Mouse (Mus musculus): ENCODE measurements around the gene Dgkg. TPM values are rescaled to one million over a fixed set of nuclear protein-coding genes. Genes with fewer than 3 reads are reported as not detected.

Gene Dgkg
- total and polyA plus RNA-seq, 2 experiments from 2014 or later = 0.08 to 0.44 TPM

- H3K4me1 ChIP-seq (ENCODE audit: control insufficient read depth, insufficient read depth) = no peaks in the 10 kb centered on the region
- ATAC-seq (ENCODE audit: insufficient read depth, low read depth) (no peak), DNase-seq (ENCODE audit: low spot score) (no peak)
- no peaks in the 10 kb centered on the region for H3K36me3 ChIP-seq (replicated peaks; ENCODE audit: control insufficient read depth, insufficient read depth, low read length)
- no peak overlapping the region for H3K9ac ChIP-seq (replicated peaks; ENCODE audit: low read depth, low read length)
- no peak for TF ChIP-seq CTCF (IDR thresholded peaks at IDR 0.05; ENCODE audit: low read depth)
- TF ChIP-seq EP300 (IDR thresholded peaks at IDR 0.05; ENCODE audit: low read depth) = no peak
- no peak overlapping the region for H3K4me3 ChIP-seq (ENCODE audit: low read depth, low read length)
- H3K27me3 ChIP-seq (ENCODE audit: control insufficient read depth, insufficient read depth, low read length) = no peaks in the 10 kb centered on the region
- WGBS = 68% methylated on average over 8 of the region's 8 CpGs
- H3K27ac ChIP-seq (ENCODE audit: low read depth) = no peak overlapping the region
- no peaks in the 10 kb centered on the region for H3K9me3 ChIP-seq (replicated peaks; ENCODE audit: control insufficient read depth, low read length)
- H3K4me2 ChIP-seq (ENCODE audit: low read depth, low read length) = no peak overlapping the region
Measured at GRCm38 (mm10) chr16:22643460-22643859, 13.6 kb downstream of the Dgkg start.

GRCm38 (mm10) chr16:22642953-22643352 is 14.1 kb downstream of the Dgkg start:
- H3K4me3 ChIP-seq (ENCODE audit: low read depth, low read length) = no peak overlapping the region
- TF ChIP-seq EP300 (IDR thresholded peaks at IDR 0.05; ENCODE audit: low read depth) (no peak), CTCF (IDR thresholded peaks at IDR 0.05; ENCODE audit: low read depth) (no peak)
- no peak overlapping the region for H3K27ac ChIP-seq (ENCODE audit: low read depth)
- no peaks in the 10 kb centered on the region for H3K27me3 ChIP-seq (ENCODE audit: control insufficient read depth, insufficient read depth, low read length)
- ATAC-seq (ENCODE audit: insufficient read depth, low read depth) (no peak), DNase-seq (ENCODE audit: low spot score) (no peak)
- H3K4me2 ChIP-seq (ENCODE audit: low read depth, low read length) = no peak overlapping the region
- H3K4me1 ChIP-seq (ENCODE audit: control insufficient read depth, insufficient read depth) = no peaks in the 10 kb centered on the region
- no peak overlapping the region for H3K9ac ChIP-seq (replicated peaks; ENCODE audit: low read depth, low read length)
- WGBS = 79% methylated on average over 6 of the region's 6 CpGs
- no peaks in the 10 kb centered on the region for H3K36me3 ChIP-seq (replicated peaks; ENCODE audit: control insufficient read depth, insufficient read depth, low read length)
- no peaks in the 10 kb centered on the region for H3K9me3 ChIP-seq (replicated peaks; ENCODE audit: control insufficient read depth, low read length)

- H3K27me3 ChIP-seq (ENCODE audit: control insufficient read depth, insufficient read depth, low read length) = no peaks in the 10 kb centered on the region
- no peaks in the 10 kb centered on the region for H3K36me3 ChIP-seq (replicated peaks; ENCODE audit: control insufficient read depth, insufficient read depth, low read length)
- H3K27ac ChIP-seq (ENCODE audit: low read depth) = no peak overlapping the region
- no peaks in the 10 kb centered on the region for H3K4me1 ChIP-seq (ENCODE audit: control insufficient read depth, insufficient read depth)
- no peak overlapping the region for H3K9ac ChIP-seq (replicated peaks; ENCODE audit: low read depth, low read length)
- DNase-seq (ENCODE audit: low spot score) (no peak), ATAC-seq (ENCODE audit: insufficient read depth, low read depth) (no peak)
- H3K4me3 ChIP-seq (ENCODE audit: low read depth, low read length) = no peak overlapping the region
- TF ChIP-seq CTCF (IDR thresholded peaks at IDR 0.05; ENCODE audit: low read depth) (no peak), EP300 (IDR thresholded peaks at IDR 0.05; ENCODE audit: low read depth) (no peak)
- WGBS = 63% methylated on average over 4 of the region's 4 CpGs
- no peak overlapping the region for H3K4me2 ChIP-seq (ENCODE audit: low read depth, low read length)
- H3K9me3 ChIP-seq (replicated peaks; ENCODE audit: control insufficient read depth, low read length) = no peaks in the 10 kb centered on the region
Measured at GRCm38 (mm10) chr16:22642054-22642453, 15.0 kb downstream of the Dgkg start.

DNA sequence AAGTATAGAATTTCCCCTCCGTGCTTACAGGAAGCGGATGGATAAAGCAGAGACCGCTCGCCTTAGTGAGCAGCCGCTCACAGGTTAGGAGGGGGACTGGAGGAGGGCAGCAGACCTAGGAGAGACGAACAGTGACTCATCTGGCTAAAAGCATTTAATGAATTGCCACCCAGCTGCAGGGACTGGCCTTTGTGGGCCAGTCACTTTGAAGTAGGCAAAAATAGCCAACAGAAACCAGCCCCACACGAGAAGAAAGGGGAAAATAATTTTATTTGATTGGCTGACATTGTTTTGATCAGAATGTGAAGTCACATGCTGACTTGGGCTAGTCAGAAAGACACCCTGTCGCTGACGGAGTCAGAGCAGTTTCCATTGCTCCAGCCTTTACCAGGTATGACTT is 15.4 kb downstream of the Dgkg start:
- DNase-seq (ENCODE audit: low spot score) = no peak
- Histone ChIP-seq H3K9me3 (replicated peaks; ENCODE audit: control insufficient read depth, low read length) (no peaks in the 10 kb centered on the region), H3K27me3 (ENCODE audit: control insufficient read depth, insufficient read depth, low read length) (no peaks in the 10 kb centered on the region), H3K4me2 (ENCODE audit: low read depth, low read length) (no peak overlapping the region), H3K4me1 (ENCODE audit: control insufficient read depth, insufficient read depth) (no peaks in the 10 kb centered on the region), H3K4me3 (ENCODE audit: low read depth, low read length) (no peak overlapping the region), H3K36me3 (replicated peaks; ENCODE audit: control insufficient read depth, insufficient read depth, low read length) (no peaks in the 10 kb centered on the region), H3K27ac (ENCODE audit: low read depth) (no peak overlapping the region), H3K9ac (replicated peaks; ENCODE audit: low read depth, low read length) (no peak overlapping the region)
- 26% methylated on average over 9 of the region's 9 CpGs for WGBS
- TF ChIP-seq CTCF (IDR thresholded peaks at IDR 0.05; ENCODE audit: low read depth) (no peak), EP300 (IDR thresholded peaks at IDR 0.05; ENCODE audit: low read depth) (no peak)
- ATAC-seq (ENCODE audit: insufficient read depth, low read depth) = no peak

- 61% methylated on average over 3 of the region's 3 CpGs for WGBS
- no peak for DNase-seq (ENCODE audit: low spot score)
- H3K27ac ChIP-seq (ENCODE audit: low read depth) = no peak overlapping the region
- TF ChIP-seq EP300 (IDR thresholded peaks at IDR 0.05; ENCODE audit: low read depth) (no peak), CTCF (IDR thresholded peaks at IDR 0.05; ENCODE audit: low read depth) (no peak)
- no peaks in the 10 kb centered on the region for H3K27me3 ChIP-seq (ENCODE audit: control insufficient read depth, insufficient read depth, low read length)
- no peak overlapping the region for H3K4me2 ChIP-seq (ENCODE audit: low read depth, low read length)
- H3K4me3 ChIP-seq (ENCODE audit: low read depth, low read length) = no peak overlapping the region
- ATAC-seq (ENCODE audit: insufficient read depth, low read depth) = no peak
- no peak overlapping the region for H3K9ac ChIP-seq (replicated peaks; ENCODE audit: low read depth, low read length)
- H3K36me3 ChIP-seq (replicated peaks; ENCODE audit: control insufficient read depth, insufficient read depth, low read length) = no peaks in the 10 kb centered on the region
- no peaks in the 10 kb centered on the region for H3K4me1 ChIP-seq (ENCODE audit: control insufficient read depth, insufficient read depth)
- H3K9me3 ChIP-seq (replicated peaks; ENCODE audit: control insufficient read depth, low read length) = no peaks in the 10 kb centered on the region
Measured at GRCm38 (mm10) chr16:22637311-22637710, 19.7 kb downstream of the Dgkg start.

DNA sequence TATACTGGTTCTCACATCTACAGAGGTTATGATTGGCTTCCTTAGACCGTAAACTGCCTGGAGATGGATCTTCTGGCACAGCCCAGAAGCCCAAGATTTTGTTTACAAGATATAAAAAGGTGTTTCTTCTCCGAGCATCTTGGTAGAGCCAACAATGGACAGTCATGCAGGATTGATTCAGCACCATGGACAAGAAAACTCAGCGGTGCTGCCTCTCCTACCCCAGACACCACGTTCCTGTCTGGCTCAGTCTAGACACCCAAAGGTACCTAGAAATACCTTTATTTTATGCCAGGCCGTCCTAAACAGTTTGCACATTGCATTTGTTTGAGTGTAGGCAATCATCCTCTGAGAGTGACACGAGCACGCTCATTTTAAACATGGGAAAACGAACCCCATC is 21.3 kb downstream of the Dgkg start:
- Histone ChIP-seq H3K36me3 (replicated peaks; ENCODE audit: control insufficient read depth, insufficient read depth, low read length) (no peaks in the 10 kb centered on the region), H3K9ac (replicated peaks; ENCODE audit: low read depth, low read length) (no peak overlapping the region), H3K4me1 (ENCODE audit: control insufficient read depth, insufficient read depth) (no peaks in the 10 kb centered on the region), H3K27ac (ENCODE audit: low read depth) (no peak overlapping the region), H3K9me3 (replicated peaks; ENCODE audit: control insufficient read depth, low read length) (no peaks in the 10 kb centered on the region), H3K4me3 (ENCODE audit: low read depth, low read length) (no peak overlapping the region), H3K4me2 (ENCODE audit: low read depth, low read length) (no peak overlapping the region), H3K27me3 (ENCODE audit: control insufficient read depth, insufficient read depth, low read length) (no peaks in the 10 kb centered on the region)
- 48% methylated on average over 8 of the region's 8 CpGs for WGBS
- TF ChIP-seq EP300 (IDR thresholded peaks at IDR 0.05; ENCODE audit: low read depth) (no peak), CTCF (IDR thresholded peaks at IDR 0.05; ENCODE audit: low read depth) (no peak)
- DNase-seq (ENCODE audit: low spot score) (no peak), ATAC-seq (ENCODE audit: insufficient read depth, low read depth) (no peak)

Measured in heart, postnatal 0 days (tissue).